Mouse (Mus musculus): ENCODE measurements around the gene Hmx1.

Hmx1 gene

DNA sequence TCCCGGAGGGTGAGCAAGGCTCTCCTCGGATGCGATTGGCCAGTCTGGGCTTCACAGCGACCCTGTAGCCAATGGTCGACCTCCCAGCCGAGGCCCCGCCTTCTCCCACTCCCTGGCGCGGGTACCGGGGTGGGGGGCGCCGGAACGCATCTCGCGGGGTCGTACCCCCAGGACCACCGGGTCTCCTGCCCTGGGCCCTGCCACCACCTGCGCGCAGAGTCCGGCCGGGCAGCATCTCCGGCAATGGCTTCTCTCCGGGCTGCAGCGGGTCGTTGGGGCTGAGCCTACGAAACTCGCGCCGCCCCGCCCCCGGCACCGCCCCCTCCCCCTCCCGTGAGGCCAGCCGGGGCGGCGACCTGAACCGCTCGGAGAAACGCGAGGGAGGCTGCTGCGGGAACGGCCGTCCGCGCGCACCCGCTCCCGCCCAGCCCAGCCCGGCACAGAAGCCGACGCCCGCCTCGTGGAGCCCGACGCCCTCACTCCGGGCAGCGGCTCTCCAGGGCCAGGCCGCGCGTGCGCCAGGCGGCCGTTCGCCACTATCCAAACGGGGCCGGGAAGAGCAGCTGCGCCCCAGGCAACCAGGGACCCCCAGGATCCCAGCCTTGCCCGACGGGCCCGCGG is at the start of gene Hmx1:
TSS of gene Hmx1 (plus strand) at position 618 of the 621 bp plus-strand sequence.
- DNase-seq (ENCODE audit: low read depth, low spot score) = peak; percentile 56

DNA sequence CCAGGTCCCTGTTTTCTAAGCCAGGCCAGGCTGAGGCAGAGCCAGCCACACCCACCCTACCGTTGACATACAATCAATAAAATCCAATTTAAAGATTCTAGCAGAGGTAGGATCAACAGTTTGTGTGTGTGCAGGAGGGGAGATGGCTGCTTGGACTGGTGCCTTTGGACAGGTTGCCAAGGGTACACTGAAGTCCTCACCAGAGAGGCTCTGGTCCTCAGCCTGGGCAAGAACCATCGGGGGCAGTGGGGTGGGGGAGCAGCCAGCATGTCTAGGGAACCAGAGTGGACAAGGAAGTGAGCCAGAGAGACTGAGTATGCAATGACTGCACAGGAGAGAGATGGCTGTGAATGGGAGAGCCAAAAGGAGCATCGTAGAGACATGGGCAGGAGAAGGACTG is 43.8 kb upstream of the Hmx1 start:
- no peak for DNase-seq (ENCODE audit: low read depth, low spot score)

DNA sequence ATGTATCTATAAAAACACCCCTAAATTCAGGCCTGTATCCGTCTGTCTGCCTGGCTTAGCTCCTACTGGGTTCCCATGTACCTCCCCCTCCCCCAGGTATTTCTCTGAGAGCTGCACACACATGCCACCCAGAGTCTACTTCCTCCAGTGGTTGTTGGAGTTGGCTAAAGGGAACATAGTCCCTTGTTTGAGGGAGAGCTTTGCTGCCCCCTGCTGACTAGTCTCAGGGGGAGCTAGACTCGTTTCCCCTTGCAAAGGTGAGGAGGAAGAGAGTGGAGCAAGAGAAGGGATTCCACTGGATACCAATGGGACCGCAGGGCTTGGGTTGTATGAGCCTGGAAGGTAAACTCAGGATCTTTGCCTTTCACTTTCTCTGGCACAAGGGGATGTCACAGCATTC is 40.1 kb upstream of the Hmx1 start:
- peak; percentile 50 for DNase-seq (ENCODE audit: low read depth, low spot score)

DNA sequence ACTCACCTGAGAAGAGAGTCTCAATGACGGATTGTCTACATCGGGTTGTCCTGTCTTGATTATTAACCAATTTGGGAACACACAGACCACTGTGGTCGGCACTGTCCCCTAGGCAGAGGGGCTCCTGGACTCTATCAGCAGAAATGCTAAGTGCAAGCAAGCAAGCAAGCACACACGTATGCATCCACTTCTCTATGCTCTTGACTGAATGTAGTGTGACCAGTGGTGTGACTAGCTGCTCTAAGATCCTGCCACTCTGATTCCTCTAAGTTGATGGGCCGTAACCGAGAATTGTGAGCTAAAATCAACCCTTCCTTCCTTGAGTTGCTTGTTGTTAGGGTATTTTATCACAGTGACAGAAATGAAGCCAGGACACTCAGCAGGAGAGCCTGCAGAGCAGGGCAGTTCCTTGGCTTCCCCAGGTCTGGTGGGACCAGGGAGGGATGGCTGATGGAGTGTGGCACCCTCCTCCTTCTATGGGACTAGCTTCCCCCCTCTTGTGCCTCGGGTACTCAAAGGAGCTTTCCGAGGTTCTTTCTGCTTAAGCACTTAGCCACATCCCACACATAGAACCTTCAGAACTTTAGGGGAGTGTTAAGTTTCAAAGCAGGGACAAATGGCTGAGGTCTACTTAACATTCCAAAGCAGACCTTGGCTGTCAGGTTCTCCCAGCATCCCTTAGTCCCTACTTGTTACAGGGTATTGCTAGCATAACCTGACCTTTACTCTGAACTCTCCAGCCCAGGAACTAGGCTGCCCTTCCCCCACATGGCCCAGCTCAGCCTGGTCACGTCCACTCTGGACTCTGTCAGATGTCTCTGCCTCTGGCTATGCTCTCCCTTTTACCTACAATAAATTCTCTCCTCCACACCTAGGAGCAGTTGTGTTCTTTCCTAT is 31.1 kb upstream of the Hmx1 start:
- no peak for DNase-seq (ENCODE audit: low read depth, low spot score)

DNA sequence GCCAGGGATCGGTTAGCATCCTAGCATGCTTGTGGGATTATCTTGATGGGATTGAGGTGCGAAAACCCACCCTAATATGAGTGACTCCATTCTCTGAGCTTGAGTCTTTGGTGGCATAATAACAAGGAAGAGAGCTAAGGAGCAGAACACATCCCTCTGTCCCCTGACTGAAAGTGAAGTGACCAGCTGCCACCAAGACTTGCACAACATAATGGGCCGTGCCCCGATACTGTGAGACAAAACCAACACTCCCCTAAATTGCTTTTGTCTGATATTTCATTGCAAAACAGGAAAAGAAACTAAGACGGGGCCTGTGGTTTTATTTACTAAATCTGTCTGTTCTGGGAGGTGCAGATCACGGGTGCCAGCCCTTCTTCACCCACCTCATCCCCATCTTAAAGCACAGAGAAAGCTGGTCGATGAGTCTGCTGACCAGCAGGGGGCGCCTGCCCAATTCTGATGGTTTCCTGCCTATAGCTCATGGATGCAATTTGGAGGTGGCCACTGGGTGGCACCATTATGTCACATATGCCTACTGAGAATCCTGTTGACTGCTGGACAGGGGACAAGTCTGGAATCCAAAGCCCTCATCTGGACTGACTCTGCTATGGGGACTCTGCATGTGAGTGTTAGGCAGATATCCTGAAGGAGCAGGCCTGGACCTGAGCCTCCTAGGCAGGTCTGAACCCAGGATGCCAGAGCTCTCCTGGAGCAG is 27.2 kb upstream of the Hmx1 start:
- peak; percentile 91 for DNase-seq (ENCODE audit: low read depth, low spot score)

DNA sequence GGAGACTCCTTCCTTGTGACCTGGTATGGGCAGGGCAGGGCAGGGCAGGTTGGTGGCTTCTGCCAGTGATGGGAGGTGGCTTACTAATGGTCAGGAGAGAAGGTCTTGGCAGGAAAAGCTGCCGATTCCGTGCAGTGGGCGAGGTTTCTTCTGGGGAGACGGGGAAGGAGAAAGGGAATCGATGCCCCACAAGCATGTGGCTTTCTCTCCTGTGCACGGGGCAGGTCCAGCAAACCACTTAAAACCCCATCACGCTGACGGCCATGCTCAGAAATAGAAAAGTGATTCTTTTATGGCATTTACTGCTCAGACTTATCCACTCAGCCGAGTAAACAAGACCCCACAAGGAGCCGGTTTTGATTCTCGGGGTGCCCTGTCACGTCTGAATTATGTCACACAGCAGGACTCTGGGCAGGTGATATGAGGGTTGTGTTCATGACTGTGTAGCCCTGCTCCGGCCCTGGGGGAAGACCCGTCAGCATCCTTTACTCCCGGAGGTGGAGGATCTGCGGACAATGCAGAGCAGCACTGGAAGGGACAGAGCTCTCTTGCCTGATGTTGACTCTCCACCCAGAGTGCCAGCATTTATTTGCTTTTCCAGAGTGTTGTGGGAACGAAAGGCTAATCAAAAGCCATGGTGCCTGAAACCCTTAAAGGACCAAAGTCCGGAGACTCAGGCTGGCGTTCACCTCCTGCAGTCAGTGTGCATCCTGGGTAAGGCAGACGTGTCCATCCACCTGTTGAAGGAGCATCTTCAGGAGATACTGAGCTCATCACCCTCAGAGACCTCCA is 22.5 kb upstream of the Hmx1 start:
- DNase-seq (ENCODE audit: low read depth, low spot score) = no peak

DNA sequence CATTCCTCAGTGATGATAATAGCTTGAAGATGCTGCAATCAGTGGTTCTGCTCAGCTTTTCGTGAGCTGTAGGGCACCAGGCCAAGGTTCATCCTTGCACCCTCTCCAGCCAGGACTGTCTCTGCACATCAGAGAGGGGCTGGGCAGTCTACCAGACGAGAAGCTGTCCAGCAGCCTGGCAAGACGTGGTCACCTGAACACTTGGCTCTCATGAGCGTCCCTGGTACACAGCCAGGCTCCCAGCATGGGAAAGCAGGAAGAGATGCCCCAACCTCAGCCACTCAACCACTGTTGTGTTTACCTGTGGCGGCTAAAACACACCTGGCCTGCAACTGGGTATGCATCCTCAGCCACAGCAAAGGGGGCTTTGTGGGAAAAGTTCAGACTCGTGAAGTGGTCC is 20.0 kb upstream of the Hmx1 start:
- DNase-seq (ENCODE audit: low read depth, low spot score) = no peak

DNA sequence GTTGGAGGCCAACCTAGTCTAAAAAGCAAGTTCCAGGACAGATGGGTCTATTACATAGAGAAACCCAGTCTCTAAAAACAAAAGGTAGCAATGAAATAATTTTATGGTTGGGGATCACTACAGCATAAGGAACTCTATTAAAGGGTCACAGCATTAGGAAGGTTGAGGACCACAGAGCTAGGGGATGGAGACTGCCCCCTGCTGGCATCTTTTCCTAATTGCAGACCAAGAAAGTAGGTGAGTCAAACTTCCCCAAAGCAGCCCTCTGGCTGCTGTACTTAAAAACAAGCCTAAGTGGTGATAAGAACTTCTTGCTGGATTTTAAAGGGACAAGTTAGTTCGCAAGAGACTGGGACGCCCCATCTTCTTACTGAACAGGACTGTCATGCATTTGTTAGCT is 9.8 kb upstream of the Hmx1 start:
- no peak for DNase-seq (ENCODE audit: low read depth, low spot score)

DNA sequence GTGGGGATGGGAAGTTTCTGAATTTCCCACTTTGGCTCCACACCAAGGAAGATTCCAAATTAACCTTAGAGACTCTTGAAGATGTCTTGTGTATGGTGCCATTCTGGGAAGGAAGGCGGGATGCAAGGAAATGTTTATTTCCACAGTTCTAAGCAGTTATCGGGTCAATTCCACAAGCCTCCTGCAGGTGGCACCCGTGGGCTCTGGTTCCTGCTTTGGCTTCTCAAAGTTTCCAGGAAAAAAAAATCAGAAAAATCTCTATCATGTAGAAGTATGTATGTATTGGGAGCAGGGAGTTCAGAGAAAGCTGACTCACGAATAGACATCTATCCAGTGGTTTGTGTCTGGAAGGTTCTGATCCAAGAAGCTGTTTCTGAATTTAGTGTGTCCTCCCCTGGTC is 9.1 kb upstream of the Hmx1 start:
- DNase-seq (ENCODE audit: low read depth, low spot score) = no peak

DNA sequence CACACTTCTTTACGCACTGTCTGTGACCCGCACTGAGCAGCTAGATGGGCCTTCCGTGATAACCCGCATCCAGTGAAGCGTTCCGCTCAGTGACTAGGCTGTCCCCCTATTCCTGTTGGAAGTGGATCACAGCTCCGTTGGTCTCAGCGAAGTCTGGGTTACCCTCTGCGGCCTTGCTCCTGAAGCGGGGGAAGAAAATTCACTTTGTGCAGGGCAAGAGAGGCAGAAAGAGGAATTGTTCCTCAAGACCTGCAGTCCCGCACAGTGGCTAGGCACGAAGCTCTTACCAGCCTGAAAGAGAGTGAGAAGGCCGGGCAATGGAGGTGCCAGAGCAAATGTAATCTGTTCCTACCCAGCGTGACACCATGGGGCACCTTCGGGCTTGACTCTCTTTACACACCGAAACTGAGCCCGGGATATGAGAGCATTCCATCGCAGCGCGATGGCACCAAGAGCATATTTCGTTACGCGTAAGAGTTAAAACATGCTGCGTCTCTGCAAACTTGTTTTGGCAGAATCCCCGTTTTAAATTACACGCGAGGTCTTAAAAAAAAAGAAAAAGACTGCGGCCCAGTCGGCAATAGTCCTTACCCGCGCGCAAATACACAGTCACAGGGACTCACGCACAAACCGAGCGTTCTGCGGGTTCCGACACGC is 946 bp upstream of the Hmx1 start:
- DNase-seq (ENCODE audit: low read depth, low spot score) = no peak

DNA sequence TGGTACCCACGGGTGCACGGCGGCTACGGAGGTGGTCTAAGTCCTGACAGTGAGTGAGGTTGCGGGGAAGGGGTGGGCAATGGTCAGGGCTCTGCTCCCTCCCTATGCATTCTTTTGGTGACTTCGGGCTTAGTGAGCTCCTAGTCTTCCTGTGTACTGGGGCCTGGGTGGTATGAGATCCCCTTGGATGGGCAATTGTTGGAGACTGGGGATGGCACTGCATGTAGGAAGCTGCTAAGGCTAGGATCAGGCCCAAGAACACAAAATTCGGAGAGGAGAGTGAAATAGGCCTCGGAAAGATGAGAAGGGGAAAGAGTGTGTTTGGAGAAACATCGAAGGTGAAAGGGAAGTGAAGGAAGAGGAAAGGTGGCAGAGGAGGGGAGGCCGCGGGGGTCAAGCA is 533 bp downstream of the Hmx1 start:
- no peak for DNase-seq (ENCODE audit: low read depth, low spot score)

DNA sequence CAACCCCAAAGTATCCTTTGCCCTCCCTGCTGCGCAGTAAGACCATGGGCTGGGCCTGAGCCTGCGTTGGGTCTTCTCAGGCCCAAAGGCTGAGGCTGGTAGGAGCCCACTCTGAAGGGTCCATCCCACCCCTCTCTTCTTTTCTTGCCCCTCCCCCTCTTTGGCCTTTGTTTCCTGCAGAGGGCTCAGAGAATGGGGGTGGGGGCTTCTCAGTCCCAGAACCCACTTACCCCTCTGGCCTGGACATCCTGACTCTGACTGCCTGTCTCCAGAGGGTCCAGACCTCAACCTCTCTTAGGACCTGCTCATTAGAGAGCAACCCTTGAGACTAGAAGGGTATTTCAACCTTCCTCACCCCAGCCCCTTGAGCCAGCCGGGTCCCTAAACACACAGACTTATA is 1.0 kb downstream of the Hmx1 start:
- no peak for DNase-seq (ENCODE audit: low read depth, low spot score)

DNA sequence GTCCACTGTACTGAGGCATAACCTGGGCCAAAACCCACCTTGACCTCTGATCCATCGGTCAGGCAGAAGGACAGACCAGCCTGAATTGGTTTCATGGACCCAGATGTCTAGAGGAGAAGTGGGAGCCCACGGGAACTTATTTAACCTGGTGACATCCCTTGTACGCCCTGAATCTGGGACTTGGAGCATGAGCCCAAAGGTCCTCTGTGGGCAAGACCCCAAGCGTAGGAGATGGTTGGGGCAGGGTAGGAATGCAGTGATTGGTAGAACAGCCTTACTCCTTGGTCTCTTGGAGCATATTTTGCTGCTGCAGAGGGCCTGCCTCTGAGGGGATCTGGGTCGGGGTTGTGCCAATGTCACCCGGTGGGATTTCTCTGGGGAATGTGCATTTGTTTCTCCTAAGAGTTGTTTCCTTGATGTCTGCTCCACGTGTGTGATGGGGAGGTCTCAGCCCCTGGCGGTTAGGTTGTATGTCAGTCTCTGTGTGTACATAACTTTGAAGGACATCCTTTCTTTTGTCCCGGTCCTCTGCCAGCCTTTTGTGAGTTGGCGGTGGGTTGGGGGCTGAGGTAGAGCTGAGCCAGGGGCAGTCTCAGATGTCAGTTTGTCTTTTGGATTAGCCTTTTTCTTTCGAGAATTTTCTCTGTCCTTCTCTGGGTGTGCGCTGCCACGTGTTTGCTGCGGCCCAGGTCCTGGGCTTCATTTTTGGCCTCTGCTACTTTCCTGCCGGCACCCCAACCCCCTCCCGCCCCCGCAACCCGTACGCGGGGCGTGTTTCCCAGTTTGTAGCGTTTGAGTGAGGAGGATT is 2.1 kb downstream of the Hmx1 start:
- DNase-seq (ENCODE audit: low read depth, low spot score) = no peak

DNA sequence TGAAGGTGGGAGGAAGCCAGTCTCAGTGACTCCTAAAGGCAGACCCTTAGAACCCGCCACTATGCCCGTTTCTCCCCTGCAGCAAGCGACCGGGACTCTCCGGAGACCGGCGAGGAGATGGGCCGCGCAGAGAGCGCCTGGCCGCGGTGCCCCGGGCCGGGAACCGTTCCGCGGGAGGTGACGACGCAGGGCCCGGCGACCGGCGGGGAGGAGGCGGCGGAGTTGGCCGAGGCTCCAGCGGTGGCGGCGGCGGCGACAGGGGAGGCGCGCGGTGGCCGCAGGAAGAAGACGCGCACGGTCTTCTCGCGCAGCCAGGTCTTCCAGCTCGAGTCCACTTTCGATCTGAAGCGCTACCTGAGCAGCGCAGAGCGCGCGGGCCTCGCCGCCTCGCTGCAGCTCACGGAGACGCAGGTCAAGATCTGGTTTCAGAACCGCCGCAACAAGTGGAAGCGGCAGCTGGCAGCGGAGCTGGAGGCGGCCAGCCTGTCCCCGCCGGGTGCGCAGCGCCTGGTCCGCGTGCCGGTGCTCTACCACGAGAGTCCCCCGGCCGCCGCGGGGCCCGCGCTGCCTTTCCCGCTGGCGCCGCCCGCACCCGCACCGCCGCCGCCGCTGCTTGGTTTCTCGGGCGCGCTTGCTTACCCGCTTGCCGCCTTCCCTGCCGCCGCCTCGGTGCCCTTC is 2.9 kb downstream of the Hmx1 start:
- no peak for DNase-seq (ENCODE audit: low read depth, low spot score)

DNA sequence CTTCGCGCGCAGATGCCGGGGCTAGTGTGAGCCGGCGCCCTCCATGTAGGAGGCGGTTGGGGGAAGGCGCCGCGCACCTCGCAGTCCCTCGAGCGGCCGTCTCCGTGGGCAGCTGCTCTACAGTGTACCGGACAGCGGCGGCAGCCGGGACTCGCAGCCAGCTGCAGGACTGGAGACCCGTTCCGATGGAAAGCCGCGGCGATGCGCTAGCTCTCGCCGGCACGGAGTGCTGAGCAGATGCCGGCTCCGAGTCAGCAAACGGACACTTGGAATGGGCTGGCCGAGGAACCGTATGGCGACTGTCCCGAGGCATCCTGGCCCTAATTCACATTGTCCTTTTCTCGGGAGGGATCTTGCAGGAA is 3.4 kb downstream of the Hmx1 start:
- no peak for DNase-seq (ENCODE audit: low read depth, low spot score)

DNA sequence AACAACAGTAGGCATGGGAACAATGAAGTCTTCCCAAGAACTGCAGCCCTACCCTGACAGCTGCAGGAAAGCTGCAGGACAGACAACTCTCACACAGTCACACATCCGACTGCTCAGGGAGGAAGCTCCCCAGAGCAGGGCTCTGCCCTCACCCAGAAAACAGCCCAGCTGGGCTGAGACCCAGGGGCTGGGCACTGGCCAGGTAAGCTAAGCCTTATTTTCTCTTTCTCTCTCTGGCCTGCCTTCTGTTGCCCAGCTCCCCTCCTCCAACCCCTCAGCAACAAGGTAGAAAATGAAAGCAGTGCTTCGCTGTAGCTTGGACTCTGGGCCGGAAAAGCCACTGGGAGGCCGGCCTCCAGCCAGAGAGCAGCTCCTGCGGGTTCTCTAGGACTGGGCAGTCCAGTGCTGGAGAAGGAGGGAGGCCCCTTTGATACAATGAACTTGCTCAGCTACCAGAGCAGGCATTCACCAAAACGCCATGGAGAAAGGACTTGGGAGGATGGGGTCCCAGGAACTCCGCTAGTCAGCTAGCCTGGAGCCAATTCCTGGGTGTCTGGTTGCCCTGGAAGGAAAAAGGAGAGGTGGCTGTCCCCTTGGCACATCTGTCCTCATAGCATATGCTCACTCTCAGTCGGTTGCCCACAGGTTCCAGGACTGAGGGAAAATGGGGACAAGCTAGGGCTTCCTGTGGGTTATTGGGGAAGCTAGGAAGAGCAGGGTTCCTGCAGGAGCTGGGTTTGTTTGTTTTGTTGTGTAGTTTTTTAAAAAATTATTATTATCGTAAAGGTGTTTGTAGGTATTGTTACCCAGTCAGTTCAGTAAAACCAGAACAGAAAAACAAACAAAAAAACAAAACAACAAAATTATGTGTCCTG is 6.9 kb downstream of the Hmx1 start:
- DNase-seq (ENCODE audit: low read depth, low spot score) = no peak

DNA sequence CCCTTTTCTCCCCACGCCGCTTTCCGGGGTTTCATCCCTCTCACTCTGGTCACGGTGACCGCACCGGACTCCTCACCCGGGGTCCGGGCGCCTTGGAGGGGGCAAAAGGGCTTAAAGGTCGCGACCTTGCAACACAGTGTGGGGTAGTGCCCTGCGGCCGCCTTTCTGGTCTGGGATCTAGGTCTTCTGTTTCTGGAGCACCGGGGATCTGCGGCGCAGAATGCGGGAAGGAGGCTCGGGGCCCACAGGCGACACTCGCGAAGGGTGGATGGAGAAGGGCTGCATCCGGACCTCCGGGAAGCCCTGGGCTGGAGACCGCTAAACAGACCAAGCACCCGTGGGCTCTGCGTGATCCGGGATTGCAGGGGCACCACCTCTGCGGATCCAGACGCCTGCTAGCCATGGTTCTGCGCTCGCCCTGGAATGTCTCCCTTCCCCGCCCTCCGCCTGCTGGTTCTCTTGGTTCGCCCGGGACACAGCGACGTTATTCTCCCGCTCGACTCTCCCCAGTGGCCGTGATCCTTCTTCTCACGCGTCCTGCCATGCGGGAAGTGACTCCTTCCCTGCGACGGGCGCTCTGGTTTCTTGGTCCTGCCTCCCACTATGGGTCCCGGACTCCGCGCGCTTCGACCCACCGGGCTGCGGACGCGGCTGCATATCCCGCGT is 8.2 kb downstream of the Hmx1 start:
- DNase-seq (ENCODE audit: low read depth, low spot score) = no peak

DNA sequence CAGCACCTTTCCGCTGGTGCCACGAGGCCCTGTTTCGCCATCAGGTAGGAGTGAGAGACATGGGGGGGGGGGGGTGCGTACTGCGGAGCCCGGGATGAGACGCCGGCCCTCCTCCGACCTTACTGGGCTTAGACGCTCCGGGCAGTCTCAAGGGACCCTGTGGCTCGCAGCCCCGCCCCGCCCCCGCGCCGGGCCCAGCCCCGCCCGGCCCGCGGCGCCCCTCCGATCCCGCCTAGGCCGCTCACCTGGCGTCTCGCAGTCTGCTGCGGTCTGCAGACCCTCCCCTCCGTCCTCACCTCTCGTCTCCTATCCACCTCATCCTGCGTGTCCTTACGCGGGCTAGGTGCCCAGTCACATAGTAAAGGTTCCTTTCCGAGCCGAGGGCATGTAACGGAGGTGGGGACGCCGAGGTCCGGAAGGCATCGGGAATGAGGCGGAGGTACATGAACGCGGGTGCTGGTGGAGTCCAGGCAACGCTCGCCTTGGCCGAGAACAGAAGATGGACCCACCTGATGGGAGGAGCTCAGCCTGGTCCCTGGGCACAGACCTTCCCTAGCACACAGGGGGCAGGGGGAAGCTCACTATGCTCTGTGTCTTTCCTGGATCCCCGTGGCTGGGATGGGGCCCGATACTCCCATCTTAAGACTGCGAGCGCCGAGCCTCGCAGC is 8.9 kb downstream of the Hmx1 start:
- DNase-seq (ENCODE audit: low read depth, low spot score) = no peak
